Mouse (Mus musculus) CD4-positive helper T cell, adult 2 months (primary cell): ENCODE data around the gene Stra6l.

ENCODE experiments used
- DNase-seq: peaks from one replicate; pipeline ENCODE4 v3.0.0-alpha.2; 2012; ENCODE audit warnings: low read depth, missing footprints, low spot score

The Stra6l gene

DNA sequence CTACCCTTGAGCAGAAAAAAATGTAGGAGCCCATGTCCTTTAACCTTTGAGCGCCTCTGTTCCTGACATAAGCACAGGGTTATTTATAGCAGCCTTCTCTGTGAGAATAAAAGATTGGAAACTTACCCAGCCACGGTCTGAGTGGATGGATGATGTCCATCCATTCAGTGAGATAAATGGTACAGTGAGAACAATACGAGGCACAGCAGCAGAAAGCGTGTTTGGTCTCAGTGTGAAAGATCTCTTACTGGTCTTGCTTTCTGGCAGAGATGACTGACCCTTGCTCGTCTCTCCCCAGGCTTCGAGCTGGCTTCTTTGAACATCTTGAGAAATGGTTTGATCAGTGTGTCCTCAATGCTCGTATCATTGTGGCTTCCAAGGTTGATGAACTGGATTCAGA lies 68.6 kb downstream of the Stra6l start:
- DNase-seq: no peak

DNA sequence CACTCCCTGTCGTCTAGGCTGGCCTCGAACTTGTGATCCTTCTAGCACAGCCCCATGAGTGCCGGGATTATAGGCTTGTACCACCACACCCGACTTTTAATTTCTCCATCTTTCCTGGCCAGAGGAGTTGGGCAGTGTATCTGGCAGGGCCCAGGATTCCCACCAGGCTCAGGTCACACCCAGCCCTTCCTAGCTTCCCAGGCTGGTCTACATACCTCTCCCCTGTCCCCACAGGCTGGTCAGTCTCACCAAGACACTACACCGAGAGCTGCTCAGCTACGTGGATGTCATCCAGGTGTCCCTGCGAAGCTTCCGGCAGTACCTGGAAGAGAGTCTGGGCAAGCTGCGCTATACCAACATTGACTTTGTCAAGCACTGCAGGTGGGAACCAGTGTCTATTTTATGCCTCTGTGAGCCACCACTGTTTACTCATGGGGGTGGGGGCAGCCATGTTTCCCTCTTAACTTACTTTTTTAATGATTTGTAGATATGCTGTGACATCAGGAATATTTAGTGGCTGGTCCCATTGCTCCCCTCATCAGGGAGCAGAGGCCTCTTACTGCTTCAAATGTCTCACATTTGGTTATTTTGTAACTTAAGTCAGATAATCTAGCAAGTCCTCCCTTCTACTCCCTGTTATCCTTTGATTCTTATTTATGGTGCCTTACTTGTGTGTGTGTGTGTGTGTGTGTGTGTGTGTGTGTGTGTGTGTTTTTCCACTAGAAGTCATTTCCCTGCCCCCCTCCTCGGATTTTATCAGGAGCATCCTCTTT lies 73.4 kb downstream of the Stra6l start:
- DNase-seq: no peak

DNA sequence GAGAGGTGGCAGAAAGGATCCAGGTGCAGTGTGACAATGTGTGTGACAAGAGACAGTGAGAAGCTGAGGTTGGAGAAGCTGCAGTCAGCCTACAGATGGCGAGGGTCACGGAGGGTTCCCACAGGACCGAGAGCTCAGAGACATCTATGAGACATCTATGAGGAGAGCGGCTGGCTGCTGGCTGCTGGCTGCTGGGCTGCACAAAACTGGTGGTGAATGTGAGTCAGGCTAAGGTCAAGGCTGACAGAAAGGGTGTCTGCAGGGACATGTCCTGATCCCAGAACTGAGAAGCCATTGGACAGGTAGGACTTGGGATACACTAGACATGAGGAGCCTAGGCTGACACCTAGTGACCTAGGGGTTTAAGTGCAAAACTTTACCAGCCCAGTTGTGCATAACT lies 75.5 kb downstream of the Stra6l start:
- DNase-seq: no peak

DNA sequence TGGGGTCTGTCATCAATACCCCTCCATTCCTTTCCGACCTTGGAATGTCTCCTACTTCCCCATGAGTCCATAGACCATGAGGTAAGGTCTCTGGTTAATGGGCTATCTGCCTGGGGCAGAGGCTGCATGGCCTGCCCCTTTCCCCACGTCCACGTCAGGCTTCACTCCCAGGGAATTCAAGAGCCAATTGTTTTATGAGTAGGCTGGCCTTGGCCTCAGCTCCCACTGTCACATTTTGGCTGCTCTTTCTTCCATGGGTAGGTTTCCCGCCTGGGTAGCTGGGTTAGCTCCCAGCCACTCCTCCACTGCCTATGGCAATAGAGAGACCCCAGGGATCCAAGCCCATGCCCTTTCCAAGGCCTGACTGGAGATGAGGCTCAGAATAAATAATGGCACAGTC lies 80.1 kb downstream of the Stra6l start:
- no peak for DNase-seq
